Mouse (Mus musculus): ENCODE measurements around the gene Ddx55.

DNA sequence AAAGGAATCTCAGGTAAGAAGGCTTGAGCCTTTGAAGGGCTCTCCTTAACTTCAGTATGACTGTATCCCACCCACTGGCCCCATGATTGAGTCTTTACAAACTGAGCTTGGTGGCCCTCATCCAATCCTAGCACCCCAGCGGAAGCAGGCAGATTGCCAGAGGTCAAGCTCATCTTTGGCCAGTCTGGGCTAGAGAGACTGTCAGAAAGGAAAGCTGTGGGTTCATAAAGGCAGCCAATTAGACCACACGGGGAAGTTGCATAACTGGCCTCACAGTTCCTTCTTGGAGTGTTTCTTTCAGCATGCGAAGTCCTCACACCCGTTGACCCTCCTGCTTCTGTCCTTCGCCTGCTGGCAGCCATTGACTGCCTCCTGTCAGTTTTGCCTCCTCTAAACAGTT lies 29.9 kb downstream of the Ddx55 start:
- no peak for TF ChIP-seq POLR2A (IDR thresholded peaks at IDR 0.05; ENCODE audit: control insufficient read depth, low read depth, low read length)
- no peak for TF ChIP-seq CTCF (IDR thresholded peaks at IDR 0.05; ENCODE audit: control insufficient read depth, insufficient read depth, insufficient replicate concordance, low read depth, low read length)

Data from testis, adult 2 months (tissue).